Mouse (Mus musculus): Measurements from ENCODE around the gene Lrrc4c.

Lrrc4c gene

DNA sequence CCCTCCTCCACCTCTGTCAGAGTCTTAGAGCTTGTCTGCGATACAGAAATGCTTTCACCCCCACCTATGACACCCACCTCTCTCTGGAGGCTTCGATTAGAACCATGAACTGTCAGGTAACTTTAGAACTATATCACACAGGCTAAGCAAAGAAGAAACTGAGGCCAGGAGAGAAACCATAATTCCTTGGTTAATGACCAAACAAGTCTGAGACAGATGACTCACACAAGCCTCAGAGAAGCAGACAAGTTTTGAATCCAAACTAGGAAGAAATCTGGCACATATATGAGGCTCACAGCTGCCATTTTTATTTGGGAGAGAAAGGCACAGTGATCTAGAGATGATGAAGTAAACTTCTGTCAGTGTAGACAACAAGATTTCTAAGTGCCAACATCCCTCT lies 1151.4 kb downstream of the Lrrc4c start:
- no peak for DNase-seq (ENCODE audit: low read depth, low spot score)

DNA sequence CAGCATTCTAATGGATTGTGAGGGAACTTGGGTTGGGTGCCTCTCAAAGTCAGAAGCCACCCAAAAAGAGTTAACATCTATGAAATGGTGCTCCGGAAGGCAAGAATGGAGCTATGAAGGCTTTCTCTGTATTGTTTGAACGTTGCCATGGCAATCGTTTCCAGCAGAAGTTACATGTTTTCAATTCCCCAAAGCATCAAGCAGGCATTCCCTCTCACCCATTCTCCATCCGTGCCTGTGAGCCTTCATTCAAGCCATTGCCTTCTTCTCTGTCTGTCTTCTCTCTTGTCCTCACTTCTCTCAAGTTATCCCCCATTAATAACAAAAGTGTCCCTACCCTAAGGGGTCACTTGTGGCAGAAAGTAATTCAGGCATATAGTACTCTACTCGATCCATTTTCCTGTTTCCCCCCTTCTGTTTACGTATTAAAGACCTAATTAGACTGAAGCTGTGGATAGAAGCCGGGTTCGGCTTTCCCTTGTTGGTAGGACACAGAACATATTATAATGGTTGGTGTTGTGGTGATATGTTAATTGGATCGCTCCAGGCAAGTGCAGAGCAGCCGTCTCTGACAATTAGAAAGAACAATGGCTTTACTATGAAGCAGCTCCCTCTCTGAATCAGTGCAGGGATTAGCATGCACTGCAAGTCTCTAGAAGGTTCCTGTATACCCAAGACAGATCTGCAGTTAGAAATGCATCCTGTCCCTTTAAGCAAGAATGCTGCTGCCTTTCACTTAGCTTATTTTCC lies 1160.4 kb downstream of the Lrrc4c start:
- peak; percentile 11 for DNase-seq (ENCODE audit: low read depth, low spot score)

DNA sequence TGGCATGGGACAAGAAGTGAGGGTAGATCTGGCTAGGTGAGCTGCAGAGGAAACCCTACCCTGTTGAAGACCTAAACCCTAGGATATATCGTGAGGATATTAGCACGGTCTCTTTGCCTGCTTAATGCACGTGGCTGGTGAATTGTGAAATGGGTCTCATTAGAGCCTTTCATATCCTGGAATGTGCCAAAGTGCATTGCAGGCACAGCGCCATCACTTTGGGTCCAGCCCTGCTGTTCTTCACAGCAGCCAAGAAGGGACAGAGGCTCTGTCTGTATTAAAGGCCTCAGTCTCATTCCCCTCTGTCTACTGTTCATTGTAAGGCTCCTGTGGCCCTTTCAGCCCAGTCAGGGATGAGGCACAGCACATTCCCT lies 1160.9 kb downstream of the Lrrc4c start:
- DNase-seq (ENCODE audit: low read depth, low spot score) = no peak

DNA sequence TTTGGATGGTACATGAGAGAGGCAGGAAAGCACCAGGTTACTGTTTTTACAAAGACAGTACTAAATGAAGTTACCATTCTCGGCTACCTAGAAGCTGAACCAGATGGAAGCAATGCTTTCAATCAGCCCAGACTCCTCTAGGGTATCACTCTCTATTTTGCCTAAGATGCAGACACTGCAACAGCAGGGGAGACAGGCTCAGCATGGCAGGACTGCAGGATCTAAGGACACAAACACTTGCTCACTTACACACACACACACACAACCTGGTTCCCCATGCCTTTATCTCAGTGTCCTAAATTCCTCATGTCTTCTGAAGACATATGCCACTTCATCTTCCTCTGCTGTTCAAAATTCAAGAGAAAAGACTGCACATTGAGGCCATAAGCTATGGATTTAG lies 1167.0 kb downstream of the Lrrc4c start:
- DNase-seq (ENCODE audit: low read depth, low spot score) = no peak

DNA sequence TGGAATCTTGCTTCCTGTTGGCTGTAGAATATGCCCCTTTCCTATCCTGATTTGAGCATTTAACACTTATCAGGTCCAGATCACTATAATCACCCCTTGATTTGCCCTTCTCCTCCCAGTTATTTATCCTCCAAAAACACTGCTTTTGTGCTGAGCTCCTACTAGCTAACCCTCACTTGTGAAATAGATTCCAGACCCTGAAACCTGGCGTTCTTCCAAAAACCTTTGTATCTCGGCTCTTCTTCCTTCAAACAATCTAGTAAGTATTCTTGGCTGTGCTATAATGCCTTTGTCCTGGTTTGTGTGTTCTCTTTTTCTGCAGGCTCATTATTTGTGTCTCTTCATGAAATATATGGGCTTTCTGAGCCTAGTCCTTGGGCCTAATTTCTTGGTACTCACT lies 1167.6 kb downstream of the Lrrc4c start:
- DNase-seq (ENCODE audit: low read depth, low spot score) = no peak

DNA sequence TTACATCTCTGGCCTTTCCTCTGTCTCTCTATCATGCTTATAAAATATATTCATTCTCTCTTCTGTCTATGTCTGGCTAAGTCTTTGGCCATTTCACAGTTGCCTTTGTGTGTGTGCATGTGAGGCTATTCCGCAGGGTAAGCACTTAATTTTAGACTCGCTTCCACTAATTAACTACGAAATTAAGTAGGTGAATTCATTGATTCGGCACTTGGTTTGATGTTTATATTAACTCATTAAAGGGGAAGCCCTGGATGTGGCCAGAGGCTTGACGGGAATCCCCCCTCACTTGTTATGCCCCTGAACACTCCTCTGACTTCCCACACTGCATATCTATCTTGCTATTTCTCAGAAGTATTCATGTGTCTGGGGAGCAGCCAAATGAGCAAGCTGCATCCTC lies 1169.6 kb downstream of the Lrrc4c start:
- no peak for DNase-seq (ENCODE audit: low read depth, low spot score)

DNA sequence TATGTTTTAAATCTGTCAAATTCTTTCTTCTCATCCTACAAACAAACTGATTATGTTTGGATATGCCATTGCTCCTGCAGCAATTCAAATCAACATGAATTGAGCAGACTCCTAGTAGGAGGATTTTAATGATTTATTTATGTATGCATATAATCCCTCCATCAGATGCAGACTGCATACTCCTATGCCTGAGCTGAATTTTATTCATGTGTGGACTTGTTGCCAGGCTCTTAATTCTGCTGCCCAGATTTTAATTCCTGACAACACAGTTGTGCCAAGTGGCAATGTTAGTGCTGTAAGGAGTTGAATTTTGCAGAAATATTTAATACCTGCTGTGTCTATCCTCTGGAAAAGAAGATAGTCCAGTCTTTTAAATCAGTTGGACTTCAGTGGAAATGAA lies 1179.1 kb downstream of the Lrrc4c start:
- DNase-seq (ENCODE audit: low read depth, low spot score) = no peak

DNA sequence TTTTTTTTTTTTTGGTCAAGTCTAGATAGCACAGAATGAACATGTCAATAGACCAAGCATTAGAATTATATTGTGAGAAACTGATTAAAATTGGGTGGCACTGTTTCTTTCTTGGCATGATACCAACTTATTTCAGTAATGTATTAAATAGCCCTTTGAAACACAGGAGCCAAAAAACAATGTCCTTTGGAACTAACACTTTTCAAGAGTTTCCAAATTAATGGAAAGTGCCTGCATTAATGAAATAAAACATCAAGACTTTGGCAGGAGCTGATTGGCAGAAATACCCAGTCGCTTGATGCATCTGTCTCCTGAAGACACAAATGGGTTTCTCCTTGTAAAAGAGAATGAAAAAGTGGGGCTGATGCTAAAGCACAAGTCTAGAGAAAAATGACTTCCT lies 1184.5 kb downstream of the Lrrc4c start:
- no peak for DNase-seq (ENCODE audit: low read depth, low spot score)

DNA sequence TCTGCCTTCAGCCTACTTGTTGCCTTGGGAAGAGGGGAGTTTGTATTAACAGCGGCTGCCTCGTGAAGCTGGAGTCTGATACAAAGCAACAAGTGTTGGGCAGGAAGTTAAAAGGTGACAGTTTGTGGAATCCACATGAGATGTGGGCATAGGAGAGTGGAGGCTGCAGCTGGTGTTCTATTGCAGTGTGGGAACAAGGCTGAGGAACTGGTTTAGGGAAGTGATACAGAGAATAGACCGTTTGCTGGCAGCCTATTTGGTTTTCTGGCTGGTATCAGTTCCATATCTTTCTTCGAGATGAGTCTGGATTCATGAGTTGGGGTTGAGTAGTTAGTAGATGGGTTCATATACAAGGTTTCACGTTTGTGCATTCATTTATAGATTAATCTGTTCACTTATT lies 1186.9 kb downstream of the Lrrc4c start:
- DNase-seq (ENCODE audit: low read depth, low spot score) = no peak

DNA sequence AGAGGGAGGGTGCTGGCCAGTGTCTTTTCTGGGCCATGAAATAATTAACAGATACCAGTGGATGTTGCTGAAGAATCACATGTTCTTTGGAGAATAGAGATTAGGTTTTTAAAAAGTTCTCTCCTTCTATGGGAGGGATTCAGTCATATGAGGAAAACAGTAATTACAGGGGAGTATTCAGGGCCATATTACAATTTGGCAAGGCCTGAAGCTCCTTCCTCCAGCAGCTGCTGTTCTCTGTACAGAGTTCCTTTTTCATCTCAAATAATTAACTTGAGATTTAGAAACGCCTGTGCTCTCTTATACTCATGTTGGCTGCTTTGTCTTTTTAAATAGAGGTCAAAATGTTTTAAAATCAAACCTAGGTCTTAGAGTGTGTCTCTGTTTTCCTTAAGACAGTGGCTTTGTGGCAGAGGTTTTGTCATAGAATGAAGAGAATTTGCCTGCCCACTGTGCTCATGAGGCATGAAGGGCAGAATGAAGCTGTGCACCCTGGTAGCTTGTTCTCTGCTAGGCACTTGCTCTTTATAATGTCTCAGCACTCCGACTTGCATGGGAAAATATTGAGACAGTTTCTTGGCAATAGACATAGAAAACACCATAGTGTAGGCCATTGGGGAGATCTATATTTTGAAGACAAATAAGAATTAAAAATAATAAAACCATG lies 1206.4 kb downstream of the Lrrc4c start:
- DNase-seq (ENCODE audit: low read depth, low spot score) = no peak

DNA sequence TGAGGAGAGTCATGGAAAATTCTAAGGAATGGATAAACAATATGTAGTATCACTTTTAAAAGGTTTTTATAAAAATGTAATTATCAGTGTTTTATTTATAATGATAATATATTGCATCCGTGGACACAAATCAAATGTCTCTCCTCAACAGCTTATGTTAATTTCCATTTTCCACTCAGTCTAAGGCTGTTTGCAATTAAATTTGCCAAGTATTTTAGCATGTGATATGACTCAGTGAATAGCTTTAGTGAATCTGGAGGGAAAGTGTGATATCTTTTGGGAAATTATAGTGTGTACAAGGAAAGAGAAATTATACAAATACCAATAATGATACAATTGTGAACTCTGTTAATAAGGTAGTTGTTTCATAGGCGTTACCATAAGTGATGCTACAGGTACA lies 1207.1 kb downstream of the Lrrc4c start:
- DNase-seq (ENCODE audit: low read depth, low spot score) = no peak

DNA sequence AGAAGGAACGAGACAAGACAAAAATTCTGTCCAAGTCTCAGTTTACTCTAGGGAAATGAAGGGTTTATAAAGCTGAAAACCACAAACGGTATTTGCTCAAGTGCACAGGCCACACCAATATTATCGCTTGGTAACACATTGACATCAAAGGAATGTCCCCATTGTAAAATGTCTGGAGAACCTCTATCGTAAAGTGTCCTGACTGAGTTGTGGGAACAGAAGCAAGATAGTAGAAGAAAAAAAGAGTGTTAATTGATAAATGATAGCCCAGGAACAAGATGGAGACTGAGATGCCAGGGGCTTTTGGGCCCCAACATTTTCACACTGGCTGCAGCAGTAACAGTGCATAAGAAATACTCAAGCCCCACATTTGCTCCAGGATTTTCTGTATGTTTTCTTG lies 1212.7 kb downstream of the Lrrc4c start:
- no peak for DNase-seq (ENCODE audit: low read depth, low spot score)

DNA sequence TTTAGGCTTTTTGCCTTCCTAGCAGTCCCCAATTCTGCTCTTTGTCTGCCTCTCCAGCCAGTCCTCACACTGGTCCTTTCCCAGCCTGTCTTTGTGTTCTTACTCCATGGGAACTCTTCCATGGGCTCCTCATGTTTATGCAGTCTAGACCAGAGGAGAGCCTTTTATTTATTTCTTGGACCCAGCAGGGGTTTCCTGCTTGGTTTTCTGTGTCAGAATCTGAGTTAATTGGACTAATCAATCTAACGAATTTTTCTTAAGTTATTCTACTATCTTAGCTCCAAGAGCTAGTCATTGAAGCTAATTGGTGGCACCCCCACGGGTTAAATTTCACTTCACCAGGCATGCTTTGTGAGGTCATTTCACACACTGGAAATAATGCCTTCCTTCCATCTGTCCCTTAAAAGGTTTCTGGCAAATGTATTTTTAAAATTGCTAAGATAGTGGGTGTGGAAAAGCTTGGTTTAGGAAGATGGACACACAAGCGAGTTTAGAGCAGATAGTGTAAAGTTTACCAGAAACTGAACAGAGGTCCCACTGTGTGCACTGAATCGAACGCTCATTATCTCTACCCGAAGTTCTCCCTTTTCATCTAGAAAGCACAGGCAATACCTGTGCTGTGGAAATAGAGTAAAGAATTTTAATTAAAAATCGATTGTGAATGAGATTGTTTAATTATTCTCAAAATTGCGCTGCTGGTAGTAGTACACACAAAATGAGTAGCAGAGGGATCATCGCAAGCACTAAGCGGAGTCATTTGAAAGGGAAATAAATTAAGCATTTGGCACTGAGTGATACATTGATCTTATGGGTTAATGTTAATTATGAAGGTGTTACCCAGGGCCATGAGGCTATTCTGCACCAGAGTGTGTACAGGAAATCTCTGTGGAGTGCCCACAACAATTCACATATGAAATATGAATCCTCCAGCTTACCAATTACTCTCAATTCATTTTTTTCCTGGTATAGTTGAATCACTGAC lies 1226.0 kb downstream of the Lrrc4c start:
- no peak for DNase-seq (ENCODE audit: low read depth, low spot score)

DNA sequence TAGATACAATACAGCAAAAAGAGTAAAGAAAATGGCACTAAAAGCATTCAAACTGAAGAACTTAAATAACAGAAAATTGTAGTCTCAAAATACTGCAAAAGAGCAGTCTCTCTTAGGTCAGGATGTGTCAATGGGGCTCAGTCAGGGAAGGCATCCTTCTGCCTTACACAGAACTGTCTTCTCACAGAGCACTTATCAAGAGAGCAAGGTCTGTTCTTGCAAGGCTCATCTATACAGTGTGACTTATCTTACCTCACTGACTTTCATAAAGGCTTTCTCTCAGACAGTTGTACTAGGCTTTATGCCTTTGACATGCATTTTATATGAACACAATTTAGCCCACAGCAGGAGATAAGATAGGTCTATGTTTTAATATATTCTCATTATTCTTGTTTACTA lies 1226.7 kb downstream of the Lrrc4c start:
- no peak for DNase-seq (ENCODE audit: low read depth, low spot score)

DNA sequence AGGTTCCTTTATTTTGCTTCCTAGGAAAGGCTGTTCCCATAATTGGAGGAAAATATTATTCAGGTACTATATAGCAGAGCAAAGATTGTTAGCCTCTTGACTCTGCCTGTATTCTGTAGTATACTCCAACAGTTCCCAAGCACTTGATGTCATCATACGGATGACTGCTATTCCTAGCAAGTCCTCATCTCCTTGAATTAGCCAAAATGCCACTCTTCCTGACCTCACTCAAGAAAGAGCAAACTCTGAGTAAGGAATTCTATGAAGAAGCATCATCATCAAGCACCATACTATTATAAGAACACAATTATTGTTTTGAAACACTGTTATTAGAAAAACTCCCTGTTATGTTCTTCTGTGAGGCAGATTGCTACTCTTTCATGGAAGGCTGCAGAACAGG lies 1228.0 kb downstream of the Lrrc4c start:
- no peak for DNase-seq (ENCODE audit: low read depth, low spot score)

DNA sequence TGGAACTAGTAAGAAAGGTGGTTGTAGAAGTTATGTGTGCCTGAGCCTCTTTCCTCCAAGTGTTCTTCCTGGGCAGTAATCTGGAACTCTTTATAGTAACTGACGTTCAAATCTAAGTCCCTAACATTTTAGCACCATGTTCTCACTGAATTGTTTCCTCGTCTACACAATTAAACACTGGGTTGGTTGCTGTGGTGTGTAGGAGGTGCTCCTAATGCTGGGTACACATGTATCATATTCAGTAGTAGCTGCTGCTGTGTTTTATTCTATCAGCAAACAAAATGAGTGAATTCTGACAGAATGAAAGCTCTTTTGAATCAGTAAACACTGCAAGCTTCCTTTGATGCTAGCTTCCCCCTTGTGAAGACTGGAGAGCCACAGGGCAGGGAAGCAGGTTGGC lies 1246.5 kb downstream of the Lrrc4c start:
- no peak for DNase-seq (ENCODE audit: low read depth, low spot score)

DNA sequence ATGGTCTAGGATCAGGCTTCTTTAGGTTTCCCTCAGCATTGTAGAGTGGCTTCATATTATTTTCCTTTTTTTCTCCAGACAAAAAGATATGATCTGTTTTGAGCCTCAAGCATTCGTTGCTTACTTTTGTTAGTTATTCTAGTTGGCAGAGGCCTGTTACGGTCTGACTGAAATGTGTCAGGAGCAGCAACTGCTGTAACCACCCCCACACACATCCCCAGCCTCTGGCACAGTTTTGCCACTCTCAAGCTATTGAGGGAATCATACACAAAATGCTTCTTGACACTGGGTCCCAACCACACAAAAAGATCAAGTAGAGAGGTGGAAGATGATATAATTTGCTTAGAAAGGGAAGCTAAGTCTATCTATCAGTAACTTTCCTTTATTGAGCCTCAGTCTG lies 1251.0 kb downstream of the Lrrc4c start:
- DNase-seq (ENCODE audit: low read depth, low spot score) = no peak

DNA sequence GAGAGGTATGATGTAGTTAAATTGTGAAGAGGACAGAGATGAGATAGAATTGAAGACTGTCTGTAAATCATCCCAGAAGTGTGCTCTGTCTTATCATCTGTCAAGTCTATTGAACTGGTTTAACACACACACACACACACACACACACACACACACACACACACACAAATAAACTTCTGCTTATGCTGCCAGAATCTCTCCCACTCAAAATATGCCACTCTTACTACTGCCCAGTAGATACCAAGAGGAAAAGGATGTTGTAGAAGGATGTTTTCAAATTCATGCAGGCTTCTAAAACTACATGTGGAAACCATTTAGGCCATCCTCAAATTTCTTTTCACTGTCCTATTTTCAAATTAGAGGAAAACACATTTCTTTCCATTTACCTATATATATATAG lies 1257.0 kb downstream of the Lrrc4c start:
- no peak for DNase-seq (ENCODE audit: low read depth, low spot score)

DNA sequence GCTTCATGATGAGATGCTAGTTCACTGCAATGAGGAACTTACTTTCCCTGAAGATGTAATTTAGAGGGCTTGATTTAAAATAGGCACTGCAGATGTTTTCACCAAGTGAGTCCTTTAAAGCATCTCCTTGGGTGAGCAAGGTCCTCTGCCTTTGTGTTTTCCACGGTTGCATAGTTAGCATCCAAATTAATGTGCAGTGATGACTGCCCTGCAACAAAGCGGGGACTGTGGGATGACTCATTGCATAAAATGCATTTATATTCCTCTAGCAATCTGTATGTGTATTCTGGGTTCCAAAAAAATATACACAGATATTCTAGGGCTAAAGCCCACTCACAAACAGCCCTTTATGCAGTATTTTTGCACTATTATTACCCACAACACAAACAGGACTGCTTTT lies 1263.2 kb downstream of the Lrrc4c start:
- no peak for DNase-seq (ENCODE audit: low read depth, low spot score)

DNA sequence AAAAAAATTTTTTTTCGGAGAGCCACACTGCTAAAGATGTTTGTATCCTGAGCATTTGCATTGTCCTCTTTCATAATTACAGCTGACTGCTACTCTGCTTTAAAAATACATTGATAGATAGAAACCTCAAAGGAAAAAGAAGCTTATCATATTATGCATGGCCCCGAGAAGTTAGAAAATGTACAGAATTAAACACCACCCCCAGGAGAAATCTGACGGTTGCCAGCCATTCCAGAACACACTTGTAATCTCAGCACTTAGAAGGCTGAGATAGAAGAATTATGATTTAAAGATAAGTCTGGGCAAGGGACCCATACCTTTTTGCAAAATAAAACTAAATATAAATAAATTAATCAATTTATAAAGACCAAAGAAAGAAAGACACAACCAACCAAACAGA lies 1268.4 kb downstream of the Lrrc4c start:
- DNase-seq (ENCODE audit: low read depth, low spot score) = no peak

DNA sequence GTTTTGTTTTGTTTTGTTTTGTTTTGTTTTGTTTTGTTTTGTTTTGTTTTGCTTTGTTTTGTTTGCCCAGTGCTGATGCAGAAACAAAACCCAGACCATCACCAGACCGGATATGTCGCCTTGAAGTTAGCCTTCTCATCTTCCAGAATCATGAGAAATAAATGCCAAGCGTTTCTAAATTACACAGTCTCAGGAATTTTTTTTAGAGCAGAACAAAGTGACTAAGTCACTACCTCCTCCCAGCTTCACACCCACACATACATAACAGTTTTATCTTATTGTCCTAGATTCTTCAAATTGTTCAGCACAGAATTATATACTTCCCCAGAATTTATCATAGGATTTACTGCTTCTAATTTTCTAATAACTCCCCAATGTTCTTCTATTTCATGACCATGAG lies 1272.6 kb downstream of the Lrrc4c start:
- no peak for DNase-seq (ENCODE audit: low read depth, low spot score)

DNA sequence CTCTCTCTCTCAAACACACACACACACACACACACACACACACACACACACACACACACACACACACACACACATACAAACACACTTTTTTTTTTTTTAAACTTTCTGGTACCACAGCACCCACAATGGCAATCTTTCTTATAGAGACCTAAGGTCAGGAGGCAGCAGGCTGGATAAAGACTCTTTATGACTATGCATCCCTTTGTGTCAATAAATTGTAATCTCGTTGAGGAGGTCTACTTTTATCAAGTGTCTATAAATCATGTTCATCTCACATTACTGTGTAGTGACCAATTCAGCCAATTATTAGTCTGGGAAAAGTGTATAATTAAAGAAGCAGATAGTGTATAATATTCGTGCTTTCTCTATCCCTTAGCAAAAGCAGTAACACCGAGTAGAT lies 1286.2 kb downstream of the Lrrc4c start:
- no peak for DNase-seq (ENCODE audit: low read depth, low spot score)

All from R1 (cell line).